Mouse (Mus musculus) stomach, postnatal 0 days (tissue): ENCODE data around the gene Nup88. TPM values are rescaled to one million over a fixed set of nuclear protein-coding genes. Genes with fewer than 3 reads are reported as not detected.
A peak's percentile ranks its signal among the peaks of the same experiment; 100 is the strongest.
"Not testable (repeated sequence)": the region's sequence is repeated elsewhere in the genome, so short reads cannot be mapped to it uniquely, and the experiment has no call there.

Experiments used
- ATAC-seq: fragments of 200-750 bp; cut with Nextera tagmentation; 2 replicates; pipeline ENCODE4 v1.8.0; 2017; ENCODE audit not compliant: low FRiP score, low TSS enrichment
- DNase-seq: peaks from one replicate; pipeline ENCODE4 v3.0.0-alpha.2; 2016; ENCODE audit warnings: low spot score
- H3K27ac ChIP-seq: fragments of 300-500 bp; sonication (generic); replicated peaks from 2 replicates; pipeline ENCODE4 v1.5.1; 2014; ENCODE audit warnings: mild to moderate bottlenecking, control low read depth
- H3K27me3 ChIP-seq: fragments of 300-500 bp; sonication (generic); 2 replicates; pipeline ENCODE4 v1.6.1; 2014; ENCODE audit warnings: low read length; ENCODE audit not compliant: control insufficient read depth, insufficient read depth
- H3K36me3 ChIP-seq: fragments of 300-500 bp; sonication (generic); 2 replicates; pipeline ENCODE4 v1.6.1; 2014; ENCODE audit warnings: low read length, mixed read lengths; ENCODE audit not compliant: control insufficient read depth, insufficient read depth
- H3K4me1 ChIP-seq: fragments of 300-500 bp; sonication (generic); replicated peaks from 2 replicates; pipeline ENCODE4 v1.6.1; 2014; ENCODE audit warnings: antibody characterized with exemption; ENCODE audit not compliant: control insufficient read depth, insufficient read depth
- H3K4me2 ChIP-seq: fragments of 300-500 bp; sonication (generic); replicated peaks from 2 replicates; pipeline ENCODE4 v1.6.1; 2014; ENCODE audit warnings: low read depth, mild to moderate bottlenecking, control low read depth, moderate library complexity
- H3K4me3 ChIP-seq: fragments of 300-500 bp; sonication (generic); 2 replicates; pipeline ENCODE4 v1.5.1; 2014; ENCODE audit warnings: low read depth, low read length, control low read depth
- H3K9ac ChIP-seq: fragments of 300-500 bp; sonication (generic); 2 replicates; pipeline ENCODE4 v1.6.1; 2014; ENCODE audit warnings: mild to moderate bottlenecking, low read length, control low read depth, mixed read lengths
- H3K9me3 ChIP-seq: fragments of 300-500 bp; sonication (generic); 2 replicates; pipeline ENCODE4 v1.6.1; 2016; ENCODE audit warnings: low read length; ENCODE audit not compliant: control insufficient read depth
- CTCF ChIP-seq: IDR thresholded peaks from 2 replicates; pipeline ENCODE4 v1.5.1; 2016; ENCODE audit warnings: antibody characterized with exemption, low read depth, mild to moderate bottlenecking, moderate library complexity
- EP300 ChIP-seq: optimal IDR thresholded peaks from 2 replicates; pipeline ENCODE3; 2016; ENCODE audit warnings: antibody characterized with exemption
- WGBS: fragments of 180-500 bp; shearing (Covaris S2); extraction: QIAGEN DNeasy Blood & Tissue Kit; methylation state at CpG from one replicate; pipeline ENCODE4 v1.1.7; 2014; 5-methylcytosine and 5-hydroxymethylcytosine counted together
- polyA plus RNA-seq: library from polyadenylated mRNA; unstranded; fragments of >200 nt; fragmentation: Nextera tagmentation; extraction: Ambion mirVana; gene quantifications from 2 replicates; pipeline ENCODE4 v1.2.1, GENCODE M21; 2015

Gene Nup88
- polyA plus RNA-seq, 1 experiment from 2014 or later: 54.4 TPM

DNA sequence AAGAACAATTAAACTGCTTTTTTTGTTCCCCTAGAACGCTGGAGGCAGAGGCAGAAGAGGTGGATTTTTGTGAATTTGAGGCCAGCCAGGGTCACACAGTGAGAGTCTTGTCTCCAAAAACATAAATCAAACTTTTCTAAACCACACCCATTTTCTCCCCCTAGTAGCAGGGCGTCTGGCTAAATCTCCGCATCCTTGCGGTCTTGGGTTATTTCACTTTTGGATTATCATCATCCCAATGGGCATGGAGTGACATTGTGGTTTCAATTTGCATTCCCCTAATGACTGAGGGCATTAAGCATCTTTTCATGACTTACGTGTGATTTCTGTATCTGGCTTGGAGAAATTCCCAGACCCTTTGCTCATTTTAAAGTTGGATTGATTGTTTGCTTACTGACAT, 38.3 kb downstream of the Nup88 start:
- TF ChIP-seq EP300: no peak
- 68% methylated on average over 5 of the region's 5 CpGs for WGBS
- no peaks in the 10 kb centered on the region for H3K4me1 ChIP-seq
- no peak overlapping the region for H3K4me2 ChIP-seq
- H3K36me3 ChIP-seq: 0 out of 2 replicates have a peak, but pooled peaks cover 4% of the 10 kb centered on the region
- no peak overlapping the region for H3K4me3 ChIP-seq
- no peaks in the 10 kb centered on the region for H3K9me3 ChIP-seq
- H3K27me3 ChIP-seq: no peaks in the 10 kb centered on the region
- ATAC-seq (no peak), DNase-seq (no peak)
- H3K9ac ChIP-seq: no peak overlapping the region
- no peak overlapping the region for H3K27ac ChIP-seq

DNA sequence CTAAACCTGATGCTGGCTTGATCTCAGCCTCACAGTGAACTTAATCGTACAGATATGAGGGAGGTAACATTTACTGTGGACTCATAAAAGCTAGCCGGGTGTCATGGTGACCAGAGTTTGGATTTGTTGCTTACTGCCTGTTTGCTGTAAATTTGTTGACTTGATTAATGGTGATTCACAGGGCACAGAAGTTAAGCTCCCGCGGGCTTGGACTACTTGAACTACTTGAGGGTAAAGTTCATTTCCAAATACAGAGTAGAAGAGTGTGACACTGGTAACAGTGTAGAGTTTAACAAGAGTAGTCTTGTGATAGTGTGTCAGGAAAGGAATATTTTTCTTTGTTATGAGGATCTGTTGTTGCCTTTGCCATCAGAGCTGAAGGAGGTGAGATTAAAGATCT, 50.2 kb downstream of the Nup88 start:
- no peaks in the 10 kb centered on the region for H3K9me3 ChIP-seq
- TF ChIP-seq CTCF (no peak), EP300 (no peak)
- no peak overlapping the region for H3K4me2 ChIP-seq
- DNase-seq: no peak
- H3K27ac ChIP-seq: no peak overlapping the region
- no peak overlapping the region for H3K9ac ChIP-seq
- H3K27me3 ChIP-seq: no peaks in the 10 kb centered on the region
- WGBS: 72% methylated on average over 4 of the region's 4 CpGs
- no peak for ATAC-seq
- no peaks in the 10 kb centered on the region for H3K4me1 ChIP-seq
- peaks cover 16% of the 10 kb centered on the region for H3K36me3 ChIP-seq
- no peak overlapping the region for H3K4me3 ChIP-seq

DNA sequence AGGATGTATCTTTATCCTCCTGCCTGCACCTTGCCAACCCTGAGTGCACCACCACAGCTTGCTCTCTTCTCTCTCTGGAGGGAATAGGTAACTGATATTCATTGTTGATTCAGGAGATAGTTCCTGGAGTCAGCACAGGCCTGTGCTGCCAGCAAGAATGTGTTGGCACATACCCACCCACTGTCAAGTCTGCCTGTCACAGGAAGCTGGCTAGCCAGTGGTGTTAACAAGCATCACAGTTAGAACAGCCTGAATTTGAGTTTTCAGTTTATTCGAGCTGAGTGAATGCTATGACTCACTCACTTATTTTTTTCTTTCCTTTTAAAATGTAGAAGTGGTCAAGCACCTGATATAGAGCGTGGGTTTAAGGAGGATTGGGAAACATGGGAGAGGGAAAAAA, 51.9 kb downstream of the Nup88 start:
- Histone ChIP-seq H3K4me1 (no peaks in the 10 kb centered on the region), H3K27me3 (no peaks in the 10 kb centered on the region), H3K4me3 (no peak overlapping the region), H3K27ac (no peak overlapping the region), H3K36me3 (peaks cover 14% of the 10 kb centered on the region), H3K4me2 (no peak overlapping the region), H3K9ac (no peak overlapping the region), H3K9me3 (no peaks in the 10 kb centered on the region)
- WGBS: 85% methylated on average over 2 of the region's 2 CpGs
- no peak for ATAC-seq
- TF ChIP-seq EP300 (no peak), CTCF (no peak)
- no peak for DNase-seq

DNA sequence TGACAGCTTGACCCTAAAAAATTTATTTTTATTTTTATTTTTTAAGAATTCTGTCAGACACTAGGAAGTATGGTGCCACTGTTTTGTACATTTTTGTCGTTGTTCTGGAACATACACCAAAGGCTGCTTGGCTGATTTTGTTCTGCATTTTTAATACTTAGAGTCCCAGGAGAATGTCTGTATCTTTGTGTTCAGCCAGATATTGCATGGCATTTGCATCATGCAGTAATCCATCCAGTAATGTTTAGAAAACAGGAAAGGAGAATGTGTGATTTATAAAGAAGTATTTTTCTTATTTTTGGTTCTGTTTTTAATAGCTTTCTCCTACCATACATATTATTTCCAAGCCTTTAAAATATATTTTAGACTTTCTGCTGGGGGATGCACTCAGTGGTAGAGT, 57.9 kb downstream of the Nup88 start:
- Histone ChIP-seq H3K9me3 (no peaks in the 10 kb centered on the region), H3K4me1 (no peaks in the 10 kb centered on the region), H3K27me3 (no peaks in the 10 kb centered on the region), H3K27ac (no peak overlapping the region), H3K4me3 (no peak overlapping the region), H3K36me3 (peaks cover 10% of the 10 kb centered on the region), H3K4me2 (no peak overlapping the region), H3K9ac (no peak overlapping the region)
- DNase-seq: no peak
- 88% methylated on average over 1 of the region's 1 CpGs for WGBS
- no peak for TF ChIP-seq EP300
- no peak for TF ChIP-seq CTCF
- no peak for ATAC-seq

DNA sequence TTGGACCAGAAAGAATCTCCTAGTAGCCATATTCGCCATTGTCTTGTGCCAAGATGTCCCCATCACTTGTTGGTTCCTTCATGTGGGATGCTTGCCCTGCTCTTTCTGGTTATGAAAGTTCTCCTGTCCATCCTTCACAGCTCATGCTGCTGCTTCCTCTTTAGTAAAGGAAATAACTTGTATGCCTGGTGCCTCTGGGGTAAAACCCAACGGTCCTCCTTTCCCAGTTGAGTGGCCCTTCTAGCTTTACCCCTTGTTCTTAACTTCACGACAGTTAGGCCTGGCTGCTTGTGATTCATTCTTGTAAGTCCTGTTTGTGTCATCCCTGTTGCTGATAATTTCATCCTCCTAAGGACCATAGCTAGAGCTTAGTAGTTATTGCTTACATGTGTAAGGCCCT, 58.5 kb downstream of the Nup88 start:
- H3K27me3 ChIP-seq: no peaks in the 10 kb centered on the region
- H3K27ac ChIP-seq: no peak overlapping the region
- peaks cover 10% of the 10 kb centered on the region for H3K36me3 ChIP-seq
- WGBS: 94% methylated on average over 3 of the region's 3 CpGs
- no peak overlapping the region for H3K4me3 ChIP-seq
- H3K9ac ChIP-seq: no peak overlapping the region
- H3K4me1 ChIP-seq: no peaks in the 10 kb centered on the region
- no peak for DNase-seq
- ATAC-seq: no peak
- H3K9me3 ChIP-seq: no peaks in the 10 kb centered on the region
- H3K4me2 ChIP-seq: no peak overlapping the region
- TF ChIP-seq CTCF: no peak
- TF ChIP-seq EP300: no peak

DNA sequence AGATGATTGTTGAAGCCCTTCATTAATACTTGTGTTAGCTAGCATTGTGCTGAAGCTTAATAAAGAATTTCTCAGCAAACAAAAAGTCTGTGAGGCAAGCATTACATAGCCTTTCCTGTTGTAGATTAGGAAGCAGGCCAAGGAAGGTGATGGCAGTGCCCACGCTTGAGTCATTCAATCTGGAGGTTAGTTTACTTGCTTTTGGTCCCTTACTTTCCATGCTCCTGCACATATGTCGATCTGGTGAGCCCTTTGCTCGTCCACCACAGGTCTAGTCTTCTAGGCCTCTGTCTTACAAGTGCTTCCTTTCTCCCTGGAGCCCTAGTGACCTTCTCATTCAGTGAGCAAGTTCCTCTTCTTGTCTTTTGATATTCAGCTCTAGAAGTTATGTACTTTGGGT, 63.1 kb downstream of the Nup88 start:
- WGBS: 72% methylated on average over 3 of the region's 3 CpGs
- DNase-seq (peak; percentile 15), ATAC-seq (no peak)

DNA sequence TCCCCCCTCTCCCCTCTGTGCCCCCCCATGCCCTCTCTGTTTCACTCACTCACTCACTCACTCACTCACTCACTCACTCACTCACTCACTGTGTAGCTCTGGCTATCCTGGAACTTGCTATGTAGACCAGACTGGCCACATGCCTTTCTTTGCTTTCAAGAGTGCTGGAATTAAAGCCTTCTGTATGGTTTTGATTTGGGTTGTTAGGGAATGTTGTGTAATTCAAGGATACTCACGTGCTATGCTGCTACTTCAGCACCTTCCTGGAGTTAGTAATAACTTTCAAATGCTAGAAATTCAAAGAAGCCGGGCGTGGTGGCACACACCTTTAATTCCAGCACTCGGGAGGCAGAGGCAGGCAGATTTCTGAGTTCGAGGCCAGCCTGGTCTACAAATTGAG, 71.6 kb downstream of the Nup88 start:
- H3K4me3 ChIP-seq, H3K27ac ChIP-seq: not testable (repeated sequence)

More for the DNA sequence above, 63.1 kb downstream of the Nup88 start:
- no peak overlapping the region for H3K4me3 ChIP-seq
- H3K27me3 ChIP-seq: no peaks in the 10 kb centered on the region
- H3K4me2 ChIP-seq: no peak overlapping the region
- no peaks in the 10 kb centered on the region for H3K4me1 ChIP-seq
- H3K9me3 ChIP-seq: no peaks in the 10 kb centered on the region
- H3K9ac ChIP-seq: no peak overlapping the region
- peaks cover 9% of the 10 kb centered on the region for H3K36me3 ChIP-seq
- H3K27ac ChIP-seq: no peak overlapping the region
- TF ChIP-seq EP300 (no peak), CTCF (no peak)

More for the DNA sequence above, 71.6 kb downstream of the Nup88 start:
- H3K4me1 ChIP-seq, H3K4me2 ChIP-seq, H3K27me3 ChIP-seq, ATAC-seq, H3K9me3 ChIP-seq, H3K9ac ChIP-seq, DNase-seq: not testable (repeated sequence)
- peaks cover 13% of the 10 kb centered on the region; the same call in 1 of the 2 replicates for H3K36me3 ChIP-seq
- WGBS: 85% methylated on average over 5 of the region's 5 CpGs
